Mouse (Mus musculus) mouse embryonic stem cell (cell line): ENCODE measurements around the gene Osgin1.

ENCODE experiments used
- in situ Hi-C, 2 experiments: fragments of 300-500 bp; cut with MboI; formaldehyde crosslinking; loops; 1 replicate in 1 of 2; 3 replicates in 1 of 2; pipeline ENCODE4 v1.14.3; 2019 to 2020; ENCODE audit warnings: low sequenced_read_pairs in 2 of 2, low pct_unique_long_range_greater_than_20kb in 1 of 2, mixed read lengths in 1 of 2; ENCODE audit not compliant: unreplicated experiment in 1 of 2

Gene Osgin1

DNA sequence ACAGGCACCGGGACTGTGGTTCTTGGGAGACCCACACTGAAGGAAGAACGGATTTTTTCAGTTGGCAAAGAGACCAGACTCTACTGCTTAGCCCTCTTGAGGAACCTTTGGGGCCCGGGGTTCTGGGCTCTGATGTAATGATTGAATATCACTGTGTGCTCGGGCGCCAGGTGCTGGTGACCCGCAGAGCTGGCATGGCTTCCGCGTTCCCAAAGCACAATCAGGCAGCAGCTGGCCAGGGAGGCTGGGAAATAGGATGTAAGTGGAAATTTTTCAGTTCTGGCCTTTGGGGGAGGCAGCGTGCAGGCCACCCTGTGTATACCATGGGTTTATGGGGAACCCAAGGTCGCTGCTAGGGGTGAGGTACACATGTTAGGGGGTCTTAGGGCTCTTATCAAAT, 32.9 kb downstream of the Osgin1 start:
- in situ Hi-C loops: no loop called here

DNA sequence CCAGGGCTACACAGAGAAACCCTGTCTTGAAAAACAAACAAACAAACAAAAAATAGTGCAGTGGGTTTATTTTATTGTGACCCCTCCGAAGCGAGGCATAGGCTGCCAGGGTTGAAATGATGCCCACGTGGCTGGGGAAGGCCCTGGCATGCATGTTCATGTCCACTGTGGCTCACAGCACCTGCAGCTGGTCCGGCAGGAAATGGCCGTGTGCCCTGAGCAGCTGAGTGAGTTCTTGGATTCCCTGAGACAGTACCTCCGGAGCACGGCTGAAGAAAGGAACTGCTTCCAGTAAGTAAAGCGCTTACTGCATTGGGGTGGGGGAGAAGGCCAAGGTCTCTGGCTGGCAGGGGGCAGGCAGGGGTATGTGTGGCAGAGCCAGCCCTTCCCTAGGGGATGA, 34.2 kb downstream of the Osgin1 start:
- in situ Hi-C loops: no loop called here

DNA sequence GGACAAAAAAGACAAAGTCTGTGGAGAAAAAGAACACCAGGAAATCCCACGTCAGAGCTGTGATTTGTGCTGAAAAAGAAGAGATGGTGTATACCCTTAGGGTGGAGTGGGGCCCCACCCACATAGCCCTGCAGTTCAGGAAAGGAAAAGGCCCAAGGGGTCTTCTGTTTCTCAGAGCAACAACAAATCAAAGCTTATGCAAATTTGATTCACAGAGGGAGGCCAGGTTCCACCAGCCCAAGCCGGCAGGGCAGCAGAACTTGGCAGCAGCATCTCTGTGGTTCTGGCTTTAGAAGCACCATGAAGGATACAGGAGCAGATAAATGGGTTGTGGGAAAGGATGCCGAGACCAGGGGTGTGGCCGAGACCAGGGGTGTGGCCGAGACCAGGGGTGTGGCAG, 44.8 kb downstream of the Osgin1 start:
- in situ Hi-C loops: no loop called here

DNA sequence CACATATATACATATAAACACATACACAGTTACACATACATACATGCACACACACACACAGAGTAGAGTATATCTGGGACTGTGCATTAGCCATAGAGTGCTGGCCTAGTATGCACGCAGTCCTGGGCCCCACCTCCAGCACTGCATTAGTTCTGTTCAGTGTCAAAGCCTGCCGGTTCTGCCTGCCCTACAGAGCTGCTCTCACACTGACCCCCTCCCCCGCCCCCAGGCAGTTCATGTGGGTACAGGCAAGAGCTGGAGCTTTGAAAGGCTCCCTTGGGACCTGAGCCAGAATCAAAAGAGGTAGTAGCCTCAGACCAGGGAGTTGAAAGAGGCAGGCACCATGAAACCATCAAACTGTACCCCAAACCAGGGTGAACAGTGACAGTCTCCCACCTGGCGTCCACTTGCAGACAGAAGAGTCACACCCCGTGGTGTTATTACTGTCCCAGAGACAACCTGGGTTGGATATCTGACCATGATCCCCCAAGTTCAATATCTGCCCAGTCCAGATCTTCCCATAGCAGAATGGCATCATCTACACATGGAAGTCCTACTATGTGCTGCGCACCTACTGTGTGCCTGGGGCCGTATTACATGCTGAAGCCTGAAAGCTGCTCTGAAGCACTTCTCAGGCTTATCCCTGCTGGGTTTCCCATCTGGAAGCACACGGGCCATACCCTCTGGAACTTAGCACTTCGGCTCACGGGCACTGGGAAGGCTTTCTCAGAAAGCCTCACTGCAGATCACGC, 50.4 kb downstream of the Osgin1 start:
- in situ Hi-C loops: no loop called here

DNA sequence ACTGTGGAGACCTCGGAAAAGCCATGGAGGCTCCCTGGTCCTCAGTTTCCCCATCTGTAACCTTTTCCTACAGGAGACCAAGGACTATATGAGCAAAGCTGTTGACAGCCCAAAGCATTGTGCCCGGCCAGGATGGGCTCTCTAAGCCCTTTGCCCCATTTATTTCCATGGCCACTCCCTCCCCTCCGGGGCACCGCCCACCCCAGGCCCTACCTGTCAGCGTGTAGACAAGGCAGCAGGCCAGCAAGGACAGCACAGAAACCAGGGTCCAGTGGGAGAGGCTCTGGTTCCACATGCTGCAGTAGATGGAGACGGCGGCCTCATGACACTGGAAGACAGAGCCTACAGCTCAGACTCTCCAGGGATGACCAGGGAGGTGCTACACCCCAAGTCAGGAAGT, 53.2 kb downstream of the Osgin1 start:
- in situ Hi-C loops: no loop called here
